Mouse (Mus musculus) cortical plate, adult 2 months (tissue): ENCODE measurements at regions not wholly inside any gene's neighbourhood (a gene's known extent, or its start where the extent isn't known, plus 50 kb on each side); places are given as distances from the start of the nearest gene placed in this dataset.

Source experiments
- H3K27ac ChIP-seq: fragments of 200-500 bp; 2 replicates; pipeline ENCODE4 v1.5.1; 2012; ENCODE audit warnings: low read length, control low read depth, inconsistent platforms; ENCODE audit not compliant: insufficient read depth
- H3K4me1 ChIP-seq: fragments of 200-500 bp; 2 replicates; pipeline ENCODE4 v1.6.1; 2011; ENCODE audit warnings: low read length; ENCODE audit not compliant: control insufficient read depth, insufficient read depth
- H3K4me3 ChIP-seq: fragments of 200-500 bp; 2 replicates; pipeline ENCODE4 v1.5.1; 2011; ENCODE audit warnings: mild to moderate bottlenecking, low read length, control low read depth; ENCODE audit not compliant: insufficient read depth
- CTCF ChIP-seq: fragments of 200-500 bp; IDR thresholded peaks from 2 replicates; pipeline ENCODE4 v1.5.1; 2011; ENCODE audit warnings: mild to moderate bottlenecking, control low read depth, low read length; ENCODE audit not compliant: insufficient read depth; ENCODE audit errors: extremely low read depth
- POLR2A ChIP-seq: fragments of 200-500 bp; IDR thresholded peaks from 2 replicates; pipeline ENCODE4 v1.6.1; 2011; ENCODE audit warnings: mild to moderate bottlenecking, low read length, control low read depth; ENCODE audit not compliant: insufficient read depth; ENCODE audit errors: extremely low read depth

DNA sequence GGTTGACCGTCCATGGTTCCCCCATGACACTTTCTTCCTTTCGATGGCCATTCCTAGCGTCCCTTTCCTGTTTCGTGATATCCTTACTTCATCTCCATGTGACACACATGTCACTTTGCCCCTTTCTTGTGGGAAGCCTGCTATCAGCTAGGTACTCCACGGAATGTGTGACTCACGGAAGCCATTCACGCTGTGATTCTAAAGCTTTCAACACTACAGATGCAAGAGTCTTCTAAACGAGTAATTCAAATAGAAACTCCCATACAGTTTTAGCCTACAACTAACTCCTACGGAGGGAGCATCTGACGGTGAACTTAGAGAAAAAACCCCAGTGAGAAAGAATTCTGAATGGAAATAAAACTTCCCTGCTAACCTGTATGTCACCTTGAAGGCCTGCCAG, 83.5 kb upstream of the Daam1 start:
- Histone ChIP-seq H3K4me1 (peaks cover 16% of the 10 kb centered on the region), H3K27ac (no peak overlapping the region), H3K4me3 (no peak overlapping the region)
- no peak for TF ChIP-seq CTCF
- no peak for TF ChIP-seq POLR2A

DNA sequence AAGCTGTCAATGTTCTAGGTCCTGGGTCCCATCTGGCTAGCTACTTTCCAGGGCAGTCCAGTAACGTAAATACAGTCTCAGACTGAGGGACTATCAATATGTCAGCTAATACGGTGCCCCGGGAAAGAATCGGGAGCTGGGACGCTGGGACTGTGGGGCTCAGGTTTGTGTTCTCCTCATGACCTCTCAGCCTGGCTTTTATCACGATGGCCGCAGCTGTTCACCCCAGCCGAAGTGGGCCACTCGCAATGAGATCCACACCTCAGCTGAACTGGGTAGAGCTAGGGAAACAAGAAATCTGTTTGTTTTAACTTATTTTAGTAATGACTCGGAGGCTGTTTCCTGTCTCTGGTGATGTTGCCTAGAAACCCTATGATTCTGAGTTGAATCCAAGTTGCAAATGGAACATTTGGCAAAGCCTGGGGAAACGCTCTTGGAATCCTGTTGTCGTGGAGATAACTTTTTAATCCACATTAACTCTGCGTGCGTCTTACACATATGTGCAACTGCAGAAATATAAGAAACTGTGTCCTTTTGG, 83.0 kb upstream of the Daam1 start:
- H3K27ac ChIP-seq: no peak overlapping the region
- TF ChIP-seq CTCF: no peak
- TF ChIP-seq POLR2A: no peak

DNA sequence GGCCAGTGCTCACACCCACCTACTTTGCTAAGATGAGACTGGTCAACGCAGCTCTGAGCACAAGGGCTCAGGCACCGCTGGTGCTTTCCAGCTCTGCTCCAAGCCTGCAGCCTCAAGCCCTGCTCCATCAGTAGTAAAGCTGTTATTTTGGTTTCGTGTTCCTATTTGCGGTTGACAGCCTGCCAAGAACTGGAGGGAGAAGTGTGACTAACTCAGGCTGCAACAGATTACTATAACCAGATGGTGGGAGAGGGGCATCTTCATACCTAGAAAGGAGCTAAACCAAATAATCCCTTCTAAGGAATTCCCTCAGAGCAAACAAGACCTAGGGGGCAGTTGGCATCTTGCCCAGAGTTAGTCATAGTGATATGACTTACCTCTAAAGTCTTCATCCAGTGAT, 82.1 kb upstream of the Daam1 start:
- Histone ChIP-seq H3K27ac (0 out of 2 replicates have a peak overlapping the region, but pooled peaks have one; percentile 60), H3K4me3 (no peak overlapping the region), H3K4me1 (peaks cover 15% of the 10 kb centered on the region)
- TF ChIP-seq POLR2A (no peak), CTCF (no peak)

More for the DNA sequence above, 83.0 kb upstream of the Daam1 start:
- Histone ChIP-seq H3K4me1 (peaks cover 15% of the 10 kb centered on the region), H3K4me3 (no peak overlapping the region)

DNA sequence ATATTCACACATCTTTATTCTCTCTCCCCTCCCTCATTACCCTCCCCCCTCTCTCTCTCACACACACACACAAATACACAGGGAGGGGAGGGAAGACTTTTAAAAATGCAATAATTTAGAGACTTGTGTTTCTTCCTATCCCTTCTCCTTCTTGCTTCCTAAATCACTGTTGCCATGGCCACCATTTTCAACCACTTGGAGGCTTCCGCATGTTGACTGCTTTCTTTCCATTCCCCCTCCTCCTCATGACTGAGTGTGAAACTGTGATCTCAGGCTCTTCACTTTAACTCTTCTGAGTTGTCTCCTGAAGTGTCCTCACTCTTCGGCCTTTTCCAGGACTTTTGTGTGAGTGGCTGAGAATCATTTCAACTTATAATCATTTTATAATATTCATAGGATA, 81.2 kb upstream of the Daam1 start:
- no peak overlapping the region for H3K27ac ChIP-seq
- TF ChIP-seq CTCF: no peak
- TF ChIP-seq POLR2A: no peak
- no peak overlapping the region for H3K4me3 ChIP-seq
- H3K4me1 ChIP-seq: peaks cover 15% of the 10 kb centered on the region

DNA sequence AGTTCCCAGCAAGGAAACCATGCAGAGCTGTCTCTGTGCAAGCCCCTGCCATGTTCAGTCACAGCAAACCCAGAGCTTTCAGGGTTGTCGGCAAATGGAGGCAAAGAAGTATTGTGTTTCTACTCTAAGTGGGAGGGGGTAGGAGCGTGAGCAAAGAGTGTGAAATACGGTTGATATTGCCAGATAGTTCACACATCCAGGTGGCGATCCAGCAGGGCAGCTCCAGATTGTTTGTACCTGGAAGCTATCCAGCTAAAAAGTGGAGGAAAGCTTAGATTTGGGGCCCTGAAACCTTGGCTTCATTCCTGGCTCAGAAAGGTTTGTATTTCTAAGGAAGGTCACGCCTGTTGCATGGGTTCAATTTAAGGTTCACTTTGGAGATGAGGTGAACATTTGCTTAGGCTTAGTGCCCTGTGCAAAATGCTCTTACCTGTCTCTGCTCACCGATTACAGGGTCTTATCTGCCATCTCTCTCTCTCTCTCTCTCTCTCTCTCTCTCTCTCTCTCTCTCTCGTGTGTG, 78.1 kb upstream of the Daam1 start:
- Histone ChIP-seq H3K27ac (no peak overlapping the region), H3K4me1 (peaks cover 10% of the 10 kb centered on the region), H3K4me3 (no peak overlapping the region)
- TF ChIP-seq CTCF (no peak), POLR2A (no peak)

DNA sequence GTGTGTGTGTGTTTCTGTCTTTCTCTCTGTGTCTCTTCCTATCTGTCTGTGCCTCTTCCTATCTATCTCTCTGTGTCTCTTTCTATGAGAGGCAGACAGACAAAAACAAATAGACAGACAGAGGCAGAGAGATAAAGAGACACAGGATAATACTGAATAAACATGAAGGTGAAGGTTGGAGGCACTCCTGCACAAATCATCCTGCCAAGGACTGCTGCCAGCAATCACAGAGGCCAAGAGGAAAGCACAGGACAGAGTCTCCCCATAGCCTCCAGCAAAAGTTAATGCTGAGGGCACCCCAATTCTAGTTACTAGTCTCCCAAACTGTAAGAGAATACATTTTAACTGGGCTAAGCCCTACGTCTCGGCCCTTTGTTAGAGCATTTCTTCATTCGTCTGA, 77.6 kb upstream of the Daam1 start:
- TF ChIP-seq CTCF: no peak
- TF ChIP-seq POLR2A: no peak
- H3K4me3 ChIP-seq: no peak overlapping the region
- peaks cover 10% of the 10 kb centered on the region for H3K4me1 ChIP-seq
- H3K27ac ChIP-seq: no peak overlapping the region

DNA sequence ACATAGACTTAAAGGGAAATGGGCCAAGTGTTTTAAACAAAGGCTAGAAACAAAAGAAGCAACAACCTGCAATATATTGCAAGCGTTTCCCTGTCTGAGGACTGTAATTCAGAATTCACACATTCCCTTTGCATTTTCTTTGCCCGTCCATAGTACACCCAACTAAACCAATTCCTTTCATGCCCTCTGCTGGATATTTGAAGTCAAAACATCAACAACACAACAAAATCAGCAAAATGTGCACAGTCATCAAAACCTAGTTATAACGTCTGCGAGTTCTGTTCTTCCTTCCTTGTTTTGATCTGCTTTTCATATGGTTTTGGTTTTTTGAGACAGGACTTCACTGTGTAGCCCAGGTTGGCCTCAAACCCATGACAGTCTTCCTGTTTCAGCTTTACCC, 67.7 kb upstream of the Daam1 start:
- Histone ChIP-seq H3K4me1 (no peaks in the 10 kb centered on the region), H3K27ac (no peak overlapping the region), H3K4me3 (no peak overlapping the region)
- TF ChIP-seq CTCF (0 out of 2 replicates have a peak, but pooled peaks have one; percentile 8), POLR2A (no peak)

DNA sequence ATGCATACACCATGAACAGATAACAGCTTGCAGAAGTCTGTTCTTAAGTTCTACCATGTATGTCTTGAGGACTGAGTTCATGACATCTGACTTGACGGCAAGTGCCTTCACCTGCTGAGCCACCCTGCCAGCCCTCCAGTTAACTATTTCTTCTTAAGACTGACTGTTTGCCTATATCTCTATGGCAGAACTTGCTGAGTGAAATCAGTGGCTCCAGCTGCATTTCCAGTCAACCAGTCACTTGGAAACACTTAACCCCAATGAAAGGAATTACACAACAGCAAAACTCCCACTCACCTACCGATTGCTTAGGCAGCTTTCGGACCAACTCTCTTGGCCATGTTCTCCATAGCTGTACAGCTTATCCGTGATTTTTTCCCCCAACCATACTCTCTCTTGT, 64.8 kb upstream of the Daam1 start:
- no peak overlapping the region for H3K27ac ChIP-seq
- no peaks in the 10 kb centered on the region for H3K4me1 ChIP-seq
- H3K4me3 ChIP-seq: no peak overlapping the region
- TF ChIP-seq CTCF (no peak), POLR2A (no peak)

DNA sequence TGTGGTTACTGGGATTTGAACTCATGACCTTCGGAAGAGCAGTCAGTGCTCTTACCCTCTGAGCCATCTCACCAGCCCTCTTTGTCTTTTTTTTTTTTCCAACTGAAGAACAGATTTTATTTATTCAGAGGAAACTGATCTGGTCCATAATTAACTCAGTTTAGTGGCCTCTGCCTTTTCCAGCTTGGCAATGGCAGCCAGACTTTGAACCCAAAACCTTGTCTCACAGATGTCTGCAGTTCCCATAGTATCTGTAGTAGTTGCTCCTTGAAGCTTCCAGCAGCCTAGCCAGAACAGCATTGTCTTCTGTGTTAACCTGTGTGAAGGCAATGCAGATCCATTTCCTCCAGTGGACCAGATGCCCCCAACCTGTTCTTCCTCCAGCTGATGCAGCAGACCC, 64.2 kb upstream of the Daam1 start:
- Histone ChIP-seq H3K4me3 (no peak overlapping the region), H3K4me1 (no peaks in the 10 kb centered on the region), H3K27ac (no peak overlapping the region)
- TF ChIP-seq POLR2A: no peak

DNA sequence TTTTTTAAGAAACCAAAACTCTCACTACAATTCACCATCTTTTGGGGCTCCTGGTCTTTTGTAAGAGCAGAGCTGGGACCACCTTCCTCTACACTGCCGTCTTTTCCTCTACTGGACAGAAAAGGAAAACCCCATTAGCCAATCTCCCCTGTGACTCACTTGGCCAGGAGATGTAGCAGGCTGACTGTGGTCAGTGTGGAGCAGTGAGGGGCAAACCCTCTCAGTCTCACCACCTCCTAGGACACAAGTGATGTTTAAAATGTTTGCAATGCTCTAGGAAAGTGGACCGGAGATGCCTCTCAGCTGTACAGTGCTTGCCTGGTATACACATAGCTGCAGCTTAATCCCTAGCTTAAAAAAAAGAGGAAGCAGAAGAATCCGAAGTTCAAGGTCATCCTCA, 63.0 kb upstream of the Daam1 start:
- TF ChIP-seq POLR2A (no peak), CTCF (no peak)
- H3K4me1 ChIP-seq: no peaks in the 10 kb centered on the region
- H3K27ac ChIP-seq: no peak overlapping the region
- no peak overlapping the region for H3K4me3 ChIP-seq
